Mouse (Mus musculus) heart, postnatal 4 days (tissue): ENCODE results near the gene Pex11b. TPM values are rescaled to one million over a fixed set of nuclear protein-coding genes. Genes with fewer than 3 reads are reported as not detected.
A peak's percentile ranks its signal among the peaks of the same experiment; 100 is the strongest.
"Not testable (repeated sequence)": the region's sequence is repeated elsewhere in the genome, so short reads cannot be mapped to it uniquely, and the experiment has no call there.

Experiments
- DNase-seq: peaks from one replicate; pipeline ENCODE4 v3.0.0; 2021
- total RNA-seq, 2 experiments: library from RNA; stranded (reverse); gene quantifications; 2 replicates each; pipeline ENCODE4 v1.2.3; 2021

Gene Pex11b
- total RNA-seq, 2 experiments from 2014 or later: 26.4 to 26.8 TPM

GRCm38 (mm10) chr3:96623201-96623600 lies 12.0 kb upstream of the Pex11b start:
- DNase-seq: no peak

DNA sequence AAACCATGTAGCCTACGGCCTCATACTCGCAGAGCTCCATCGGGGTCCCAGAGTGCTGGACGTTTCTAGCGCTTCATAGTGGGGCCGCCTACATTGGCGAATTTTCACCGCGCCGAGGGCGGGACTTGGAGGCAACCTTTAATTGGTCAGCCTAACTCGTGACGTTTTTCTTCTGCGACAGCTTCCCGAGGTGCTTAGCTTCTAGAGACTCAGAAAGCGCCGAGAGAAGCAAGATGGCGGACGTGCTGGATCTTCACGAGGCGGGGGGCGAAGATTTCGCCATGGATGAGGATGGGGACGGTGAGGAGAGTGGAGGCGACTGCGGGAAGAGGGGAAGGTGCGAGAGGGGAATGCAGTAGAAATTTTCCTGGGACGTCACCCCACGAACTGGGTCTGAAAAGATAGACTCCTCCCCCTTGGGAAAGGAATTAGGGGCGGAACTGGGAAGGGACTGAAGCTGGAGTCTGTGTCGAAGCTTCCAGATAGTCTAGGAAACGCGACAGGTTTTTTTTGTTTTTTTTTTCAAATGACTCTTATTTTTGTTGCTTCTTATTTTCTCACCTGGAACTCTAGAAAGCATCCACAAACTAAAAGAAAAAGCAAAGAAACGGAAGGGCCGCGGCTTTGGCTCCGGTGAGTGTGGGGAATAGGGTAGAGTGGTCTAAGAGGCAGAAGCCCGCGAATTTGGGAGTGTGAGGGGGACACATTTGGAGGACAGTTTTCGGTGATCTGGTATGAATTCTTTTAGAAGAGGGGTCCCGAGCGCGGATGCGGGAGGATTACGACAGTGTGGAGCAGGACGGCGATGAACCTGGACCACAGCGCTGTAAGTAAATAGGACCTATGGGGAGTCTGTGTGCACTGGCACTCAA lies 5.2 kb upstream of the Pex11b start, which contains the start of gene Rbm8a:
Gene Rbm8a, plus strand, starts transcription at position 205 of the 872 bp plus-strand sequence.
- DNase-seq: peak; percentile 97

DNA sequence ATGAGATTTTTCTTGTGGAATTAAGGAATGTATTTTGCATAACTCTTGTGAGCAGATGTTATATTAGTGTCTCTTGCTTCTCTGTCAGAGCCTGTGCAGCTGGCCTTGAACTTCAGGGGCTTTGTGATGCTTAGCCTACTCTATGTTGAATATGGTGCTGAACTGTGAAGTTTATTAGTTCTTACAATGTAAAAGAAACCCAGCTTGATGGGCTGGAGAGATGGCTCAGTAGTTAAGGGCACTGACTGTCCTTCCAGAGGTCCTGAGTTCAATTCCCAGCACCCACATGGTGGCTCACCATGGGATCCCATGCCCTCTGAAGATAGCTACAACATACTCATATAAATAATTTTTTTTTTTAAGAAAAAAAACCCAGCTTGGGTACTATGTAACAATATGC lies 3.1 kb upstream of the Pex11b start:
- no peak for DNase-seq

- DNase-seq: no peak
Measured at GRCm38 (mm10) chr3:96634015-96634414, 1.2 kb upstream of the Pex11b start.

DNA sequence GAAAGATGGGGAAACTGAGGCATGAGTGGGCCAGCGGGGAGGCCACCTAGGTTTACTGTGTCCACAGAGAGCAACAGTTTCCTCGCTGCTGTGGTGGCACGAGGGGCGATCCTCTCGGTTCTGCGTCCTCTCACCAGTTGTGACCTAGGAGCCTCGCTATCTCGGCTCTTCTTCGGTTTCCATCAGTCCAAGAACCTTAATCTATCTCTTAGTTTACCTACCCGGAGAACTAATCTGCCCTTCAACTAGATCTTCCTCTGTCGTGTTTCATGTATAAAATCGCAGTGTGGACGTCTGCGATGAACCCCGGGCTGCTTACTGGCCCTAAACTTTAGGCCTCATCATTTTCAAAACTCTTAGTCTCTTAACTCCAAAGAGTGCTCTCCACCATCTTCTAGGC lies 730 bp downstream of the Pex11b start:
- no peak for DNase-seq

- DNase-seq: no peak
Measured at GRCm38 (mm10) chr3:96636448-96636847, 1.3 kb downstream of the Pex11b start.

DNA sequence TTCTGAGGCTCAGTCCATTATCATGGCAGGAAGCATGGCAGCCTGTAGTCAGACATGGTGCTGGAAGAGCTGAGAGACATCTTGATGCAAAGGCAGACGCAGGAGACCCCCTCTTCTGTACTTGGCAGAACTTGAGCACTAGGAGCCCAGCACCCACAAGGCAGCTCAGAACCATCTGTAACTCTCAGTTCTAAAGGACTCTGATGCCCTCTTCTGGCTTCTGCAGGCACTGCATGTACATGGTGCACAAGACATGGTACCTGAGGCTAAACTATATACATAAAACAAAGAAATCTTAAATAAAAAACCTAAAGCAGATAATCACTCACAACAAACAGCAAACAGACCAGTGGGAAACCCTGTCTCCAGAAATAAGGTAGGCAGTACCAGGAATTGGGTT lies 4.0 kb downstream of the Pex11b start:
- peak; percentile 69 for DNase-seq

DNA sequence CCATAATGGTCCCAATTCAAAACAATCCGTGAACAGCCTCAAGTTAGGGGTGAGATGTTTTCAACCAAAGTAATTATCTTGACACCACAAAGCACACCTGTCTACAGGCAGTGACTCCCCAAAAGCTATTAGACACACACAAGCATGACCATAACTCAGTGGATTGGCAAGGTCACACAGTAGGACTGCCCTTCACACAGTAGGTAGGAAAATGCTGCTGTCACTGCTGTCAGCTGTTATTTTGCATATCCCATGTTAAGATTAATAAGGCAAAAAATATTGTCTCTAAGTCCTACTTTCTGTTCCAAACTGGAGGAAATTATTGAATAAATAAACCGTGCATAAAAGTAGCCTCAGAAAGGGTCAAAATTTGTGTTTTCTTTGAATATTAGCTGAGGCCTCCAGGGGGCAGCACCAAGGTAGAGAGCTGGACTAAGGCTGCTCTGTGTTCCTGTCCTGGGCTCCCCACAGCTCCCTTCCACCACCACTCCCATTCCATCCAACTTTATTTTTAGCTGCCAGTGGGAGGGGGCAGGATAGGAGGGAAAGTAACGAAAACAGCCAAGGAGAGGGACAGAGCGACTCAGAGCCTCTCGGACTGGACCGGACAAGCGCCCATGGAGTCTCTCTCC lies 10.0 kb downstream of the Pex11b start, which contains the start of gene Itga10:
Gene Itga10, plus strand, starts transcription at position 567 of the 632 bp plus-strand sequence.
- DNase-seq: peak; percentile 65

- no peak for DNase-seq
Measured at GRCm38 (mm10) chr3:96647365-96647764, 12.2 kb downstream of the Pex11b start.

DNA sequence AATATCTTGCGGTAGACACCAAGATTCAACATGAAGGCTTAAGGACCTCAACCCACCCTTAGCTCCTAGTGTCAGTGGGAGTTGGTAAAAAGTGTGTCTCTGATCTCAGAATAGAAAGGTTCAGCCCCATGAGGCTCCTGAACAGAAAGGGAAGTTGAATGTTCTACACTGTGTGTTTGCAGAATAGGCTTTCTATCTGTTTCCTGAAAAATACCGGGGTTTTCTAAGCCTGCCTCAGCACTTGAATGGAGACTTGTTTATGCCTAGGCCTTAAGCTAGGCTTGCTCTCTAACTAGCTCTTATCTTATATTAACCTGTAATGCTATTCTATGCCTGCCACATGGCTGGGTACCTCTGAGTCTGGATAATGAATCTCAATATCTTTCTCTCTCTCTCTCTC lies 25.7 kb downstream of the Pex11b start:
- DNase-seq: no peak

DNA sequence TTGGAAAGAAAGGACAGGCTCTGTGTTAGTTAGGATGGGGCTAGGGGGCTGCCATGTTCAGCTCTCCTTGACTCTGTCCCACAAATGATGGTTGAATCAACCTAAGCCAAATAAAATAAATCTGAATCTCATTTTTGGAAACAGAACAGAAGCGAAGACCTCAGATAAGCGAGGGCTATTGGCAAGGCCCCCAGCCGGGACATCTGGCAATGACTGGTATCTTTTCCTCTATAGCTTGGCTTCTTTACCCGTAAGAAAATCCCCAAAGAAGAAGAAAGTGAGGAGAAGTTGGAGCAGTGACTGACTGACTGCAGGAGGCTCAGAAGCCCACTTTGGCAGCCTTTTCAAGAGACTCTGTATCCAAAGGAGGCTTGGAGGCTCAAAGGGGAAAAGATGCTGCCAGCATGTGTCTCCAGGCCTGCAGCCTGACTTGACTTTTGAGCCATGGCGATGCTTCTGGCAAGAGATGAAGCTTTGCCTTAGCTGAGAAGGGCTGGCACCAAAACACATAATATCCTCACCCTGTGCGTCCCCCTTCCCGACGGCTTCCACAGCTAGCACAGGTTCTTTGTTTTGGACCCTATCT lies 27.6 kb downstream of the Pex11b start:
- peak; percentile 31 for DNase-seq

GRCm38 (mm10) chr3:96663432-96664239 lies 28.5 kb downstream of the Pex11b start:
- peak; percentile 91 for DNase-seq

DNA sequence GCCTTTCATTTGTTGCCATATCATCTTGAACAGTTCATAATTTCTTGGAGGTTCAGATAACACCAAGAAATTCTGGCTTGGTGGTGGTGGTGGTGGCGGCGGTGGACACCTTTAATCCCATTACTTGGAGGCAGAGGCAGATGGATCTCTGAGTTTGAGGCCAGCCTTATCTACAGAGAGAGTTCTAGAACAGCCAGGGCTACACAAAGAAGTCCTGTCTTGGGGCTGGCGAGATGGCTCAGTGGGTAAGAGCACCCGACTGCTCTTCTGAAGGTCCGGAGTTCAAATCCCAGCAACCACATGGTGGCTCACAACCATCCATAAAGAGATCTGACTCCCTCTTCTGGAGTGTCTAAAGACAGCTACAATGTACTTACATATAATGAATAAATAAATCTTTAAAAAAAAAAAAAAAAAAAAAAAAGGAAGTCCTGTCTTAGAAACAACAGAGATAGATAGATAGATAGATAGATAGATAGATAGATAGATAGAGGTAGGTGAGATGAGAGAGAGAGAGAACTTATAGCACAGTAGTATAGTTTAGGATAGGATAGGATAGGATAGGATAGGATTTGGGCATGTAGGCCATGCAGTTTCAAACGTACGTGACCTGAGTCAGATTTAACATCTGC lies 30.7 kb downstream of the Pex11b start:
- DNase-seq: not testable (repeated sequence)

DNA sequence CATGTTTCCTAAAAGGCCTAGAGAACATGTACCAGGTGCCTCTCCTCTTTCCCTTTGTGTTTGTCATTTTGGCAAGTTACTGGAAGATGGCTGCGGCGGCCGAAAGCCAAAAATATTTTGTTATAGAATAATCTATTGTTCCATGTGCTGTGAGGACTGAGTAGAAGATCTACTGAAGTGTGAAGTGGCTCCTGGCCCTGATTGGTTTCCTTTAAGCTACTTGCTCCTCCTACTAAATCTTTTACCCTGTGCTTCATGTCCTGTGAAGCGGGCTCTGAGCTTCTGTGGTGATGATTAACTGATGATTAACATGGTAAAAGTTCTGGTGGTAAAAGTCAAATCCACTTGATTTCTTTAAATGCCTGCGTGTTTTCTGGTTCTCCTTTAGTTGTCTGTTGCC lies 31.7 kb downstream of the Pex11b start:
- no peak for DNase-seq

- DNase-seq: peak; percentile 18
Measured at GRCm38 (mm10) chr3:96667316-96667715, 32.1 kb downstream of the Pex11b start.

GRCm38 (mm10) chr3:96668424-96669067 lies 33.4 kb downstream of the Pex11b start:
- DNase-seq: no peak

GRCm38 (mm10) chr3:96669727-96670468 lies 34.7 kb downstream of the Pex11b start, which contains the start of gene Ankrd35:
TSS of gene Ankrd35 (plus strand) at chr3:96670131.
- DNase-seq: peak; percentile 77

GRCm38 (mm10) chr3:96671519-96671918 lies 36.3 kb downstream of the Pex11b start:
- DNase-seq: no peak

DNA sequence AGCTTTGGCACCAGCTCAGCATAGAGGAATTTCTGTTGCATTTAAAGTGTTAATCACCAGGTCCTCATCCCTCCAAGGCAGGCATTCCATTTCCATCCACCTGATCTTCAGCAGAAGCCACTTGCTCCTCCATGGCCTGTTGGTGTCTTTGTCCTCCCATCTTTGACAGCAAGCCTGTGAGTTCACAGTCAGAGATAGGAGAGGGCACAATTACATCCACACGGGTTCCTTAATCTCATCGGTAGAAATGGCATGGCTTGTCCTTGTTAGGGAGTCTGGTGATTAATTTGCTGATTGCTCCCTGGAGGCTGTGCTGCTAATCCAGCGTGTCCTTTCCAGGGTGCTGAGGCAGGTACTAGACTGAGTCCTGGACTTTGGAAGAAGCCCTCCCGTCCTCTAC lies 38.3 kb downstream of the Pex11b start:
- DNase-seq: no peak

- peak; percentile 18 for DNase-seq
Measured at GRCm38 (mm10) chr3:96674442-96674841, 39.3 kb downstream of the Pex11b start.

DNA sequence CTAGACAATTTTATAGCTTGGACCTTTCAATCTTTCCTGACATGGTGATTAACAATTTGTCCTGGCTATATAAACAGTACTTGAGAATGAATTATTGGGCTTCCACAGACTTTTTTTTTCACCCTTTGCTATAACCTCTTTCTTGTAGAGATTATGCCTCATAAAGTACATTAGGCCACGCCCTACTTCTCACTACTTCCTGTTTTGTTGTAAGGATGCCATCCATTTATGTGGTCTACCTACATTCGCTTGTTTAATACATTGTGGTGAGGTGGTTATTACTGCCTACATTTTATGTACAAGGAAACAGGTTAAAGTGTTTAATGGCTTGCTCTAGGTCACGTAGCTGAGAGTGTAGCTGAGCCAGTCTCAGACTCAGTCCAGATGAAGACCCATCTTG lies 40.0 kb downstream of the Pex11b start:
- DNase-seq: no peak
